Mouse (Mus musculus) A20 (cell line): ENCODE measurements at regions not wholly inside any gene's neighbourhood (a gene's known extent, or its start where the extent isn't known, plus 50 kb on each side); places are given as distances from the start of the nearest gene placed in this dataset.
A peak's percentile ranks its signal among the peaks of the same experiment; 100 is the strongest.

ENCODE experiments used
- DNase-seq: peaks from one replicate; pipeline ENCODE4 v3.0.0-alpha.2; 2011; ENCODE audit warnings: low read depth, low spot score

- no peak for DNase-seq
Measured at GRCm38 (mm10) chr13:84565644-84566532, 343.8 kb downstream of the Tmem161b start.

GRCm38 (mm10) chr13:84566533-84566832 lies 344.4 kb downstream of the Tmem161b start:
- DNase-seq = no peak

- no peak for DNase-seq
Measured at GRCm38 (mm10) chr13:84569371-84569770, 347.3 kb downstream of the Tmem161b start.

GRCm38 (mm10) chr13:84570206-84570605 lies 348.1 kb downstream of the Tmem161b start:
- DNase-seq = no peak

- DNase-seq = no peak
Measured at GRCm38 (mm10) chr13:84570984-84571844, 349.1 kb downstream of the Tmem161b start.

- no peak for DNase-seq
Measured at GRCm38 (mm10) chr13:84571845-84572193, 349.7 kb downstream of the Tmem161b start.

- no peak for DNase-seq
Measured at GRCm38 (mm10) chr13:84572231-84572630, 350.1 kb downstream of the Tmem161b start.

GRCm38 (mm10) chr13:84596585-84597142 lies 374.6 kb downstream of the Tmem161b start:
- DNase-seq = no peak

- no peak for DNase-seq
Measured at GRCm38 (mm10) chr13:84602612-84603011, 380.5 kb downstream of the Tmem161b start.

- DNase-seq = no peak
Measured at GRCm38 (mm10) chr13:84612497-84612896, 390.4 kb downstream of the Tmem161b start.

- DNase-seq = no peak
Measured at GRCm38 (mm10) chr13:84613004-84613403, 390.9 kb downstream of the Tmem161b start.

GRCm38 (mm10) chr13:84624691-84625090 lies 402.6 kb downstream of the Tmem161b start:
- no peak for DNase-seq

GRCm38 (mm10) chr13:84625527-84625926 lies 403.4 kb downstream of the Tmem161b start:
- no peak for DNase-seq

GRCm38 (mm10) chr13:84625927-84626326 lies 403.8 kb downstream of the Tmem161b start:
- no peak for DNase-seq

- DNase-seq = no peak
Measured at GRCm38 (mm10) chr13:84626397-84626796, 404.3 kb downstream of the Tmem161b start.

- peak; percentile 24 for DNase-seq
Measured at GRCm38 (mm10) chr13:84630686-84631085, 408.6 kb downstream of the Tmem161b start.

GRCm38 (mm10) chr13:84632493-84632892 lies 410.4 kb downstream of the Tmem161b start:
- no peak for DNase-seq

GRCm38 (mm10) chr13:84636831-84637230 lies 414.7 kb downstream of the Tmem161b start:
- DNase-seq = no peak

- no peak for DNase-seq
Measured at GRCm38 (mm10) chr13:84637606-84638005, 415.5 kb downstream of the Tmem161b start.

- no peak for DNase-seq
Measured at GRCm38 (mm10) chr13:84638401-84638934, 416.4 kb downstream of the Tmem161b start.

GRCm38 (mm10) chr13:84639087-84640022 lies 417.3 kb downstream of the Tmem161b start:
- DNase-seq = no peak
